Mouse (Mus musculus) stomach, embryonic 16.5 days (tissue): Measurements from ENCODE around the gene Snca. TPM values are rescaled to one million over a fixed set of nuclear protein-coding genes. Genes with fewer than 3 reads are reported as not detected.

Experiments used
- polyA plus RNA-seq: library from polyadenylated mRNA; unstranded; fragments of >200 nt; fragmentation: Nextera tagmentation; extraction: Ambion mirVana; gene quantifications from 2 replicates; pipeline ENCODE4 v1.2.1, GENCODE M21; 2015

The Snca gene
- polyA plus RNA-seq, 1 experiment from 2014 or later: 42.0 TPM

Other genes with a start within 250 kb of the Snca start
- 4.4 and 5.7 TPM in 2 replicates for gene Mmrn1, start 95.1 kb upstream of the Snca start, polyA plus RNA-seq